Mouse (Mus musculus) CH12.LX (cell line): ENCODE data around the gene Snu13.

Experiments
- ELF1 ChIP-seq: IDR thresholded peaks from 2 replicates; pipeline ENCODE4 v1.6.1; 2014; ENCODE audit warnings: low read depth, mild to moderate bottlenecking, inconsistent platforms, low read length, improper control_type of control experiment
- EP300 ChIP-seq: IDR thresholded peaks from 2 replicates; pipeline ENCODE4 v1.6.1; 2011; ENCODE audit warnings: low read length, improper control_type of control experiment
- POLR2A ChIP-seq: IDR thresholded peaks from 2 replicates; pipeline ENCODE4 v1.6.1; 2011; ENCODE audit warnings: low read depth, mild to moderate bottlenecking, improper control_type of control experiment, low read length
- TCF12 ChIP-seq: IDR thresholded peaks from 2 replicates; pipeline ENCODE4 v1.6.1; 2014; ENCODE audit warnings: low read depth, mild to moderate bottlenecking, inconsistent platforms, low read length, improper control_type of control experiment

DNA sequence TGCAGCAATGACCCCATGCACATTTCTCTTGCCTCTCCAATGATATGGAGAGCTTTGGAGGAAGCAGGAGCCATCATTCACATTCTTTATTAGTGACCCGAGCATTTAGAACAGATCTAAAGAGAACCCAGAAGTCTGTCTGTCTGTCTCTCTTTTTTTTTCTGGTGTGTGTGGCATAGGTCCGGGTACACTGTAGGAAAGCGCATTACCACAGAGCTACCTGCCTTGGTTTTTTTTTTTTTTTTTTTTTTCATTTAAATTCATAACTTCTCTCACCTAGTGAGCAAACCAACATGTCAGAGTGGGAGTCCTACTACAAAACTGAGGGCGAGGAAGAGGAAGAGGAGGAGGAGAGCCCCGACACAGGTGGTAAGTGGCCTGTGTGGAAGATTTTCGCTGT lies 30.6 kb downstream of the Snu13 start:
- TF ChIP-seq TCF12 (no peak), ELF1 (no peak), EP300 (no peak), POLR2A (no peak)
